Mouse (Mus musculus) bone marrow macrophage, adult 2 months (primary cell): ENCODE data around the gene Lcmt1. TPM values are rescaled to one million over a fixed set of nuclear protein-coding genes. Genes with fewer than 3 reads are reported as not detected.

Experiments used
- H3K27ac ChIP-seq: 2 replicates; pipeline ENCODE4 v1.5.1; 2012; ENCODE audit warnings: low read depth, low read length; ENCODE audit not compliant: insufficient read depth
- H3K4me1 ChIP-seq: 2 replicates; pipeline ENCODE4 v1.6.1; 2012; ENCODE audit warnings: low read length; ENCODE audit not compliant: control insufficient read depth, insufficient read depth
- H3K4me3 ChIP-seq: 2 replicates; pipeline ENCODE4 v1.5.1; 2012; ENCODE audit warnings: mild to moderate bottlenecking, low read length, moderate library complexity; ENCODE audit not compliant: insufficient read depth
- CTCF ChIP-seq: IDR thresholded peaks from 2 replicates; pipeline ENCODE4 v1.5.1; 2012; ENCODE audit warnings: low read depth, mild to moderate bottlenecking, low read length, moderate library complexity
- POLR2A ChIP-seq: IDR thresholded peaks from 2 replicates; pipeline ENCODE4 v1.6.1; 2012; ENCODE audit warnings: mild to moderate bottlenecking, low read depth, low read length, borderline replicate concordance
- polyA plus RNA-seq: library from polyadenylated mRNA; stranded (reverse); fragments of >200 nt; gene quantifications from 2 replicates; pipeline ENCODE4 v1.2.4, GENCODE M21; 2012; ENCODE audit not compliant: missing spikeins, insufficient read depth, insufficient read length

Gene Lcmt1
- polyA plus RNA-seq, 1 experiment, result 26.1 TPM

DNA sequence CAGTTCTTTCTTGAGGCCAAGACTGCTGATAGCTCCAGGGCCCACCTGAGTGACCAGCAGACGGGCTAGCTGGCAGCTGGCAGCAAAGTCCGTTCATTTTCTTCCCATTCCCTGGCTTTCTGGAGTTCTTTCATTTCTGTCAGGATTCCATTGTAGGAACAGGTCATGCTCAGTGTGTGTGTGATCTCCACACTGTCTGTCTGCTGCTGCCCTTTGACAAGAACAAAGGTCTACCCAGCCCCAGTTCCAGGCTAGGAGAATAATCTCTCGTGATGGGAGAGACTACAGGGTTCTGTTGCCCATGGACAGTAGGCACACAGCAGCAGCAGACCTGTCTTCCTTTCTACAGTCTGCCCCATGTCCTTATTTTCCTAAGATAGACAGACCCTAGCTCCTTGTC is 48.1 kb downstream of the Lcmt1 start:
- no peak overlapping the region for H3K4me3 ChIP-seq
- H3K27ac ChIP-seq, result no peak overlapping the region
- no peak for TF ChIP-seq POLR2A
- no peak for TF ChIP-seq CTCF
- H3K4me1 ChIP-seq, result peaks cover 4% of the 10 kb centered on the region; the same call in 1 of the 2 replicates

DNA sequence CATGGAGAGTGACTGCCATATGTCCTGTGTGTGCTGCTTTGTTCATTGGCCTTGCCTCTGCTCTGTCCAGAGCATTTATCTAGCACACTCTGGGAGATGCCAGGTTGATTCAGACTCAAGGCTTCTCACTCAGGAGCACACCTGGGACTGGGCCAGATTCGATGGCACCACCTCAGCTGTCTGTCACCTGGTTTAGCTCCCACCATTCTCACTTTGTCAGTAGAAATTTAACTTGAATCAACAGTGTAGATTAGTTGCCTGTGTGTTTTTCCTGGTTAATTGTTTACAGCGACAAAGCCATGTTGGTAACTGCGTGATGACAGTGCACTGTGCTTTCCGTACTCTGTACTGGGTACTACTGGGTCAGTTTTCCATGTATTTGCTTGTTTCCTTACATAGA is 50.4 kb downstream of the Lcmt1 start:
- no peak overlapping the region for H3K27ac ChIP-seq
- peaks cover 4% of the 10 kb centered on the region for H3K4me1 ChIP-seq
- no peak overlapping the region for H3K4me3 ChIP-seq
- TF ChIP-seq POLR2A, result no peak
- no peak for TF ChIP-seq CTCF

DNA sequence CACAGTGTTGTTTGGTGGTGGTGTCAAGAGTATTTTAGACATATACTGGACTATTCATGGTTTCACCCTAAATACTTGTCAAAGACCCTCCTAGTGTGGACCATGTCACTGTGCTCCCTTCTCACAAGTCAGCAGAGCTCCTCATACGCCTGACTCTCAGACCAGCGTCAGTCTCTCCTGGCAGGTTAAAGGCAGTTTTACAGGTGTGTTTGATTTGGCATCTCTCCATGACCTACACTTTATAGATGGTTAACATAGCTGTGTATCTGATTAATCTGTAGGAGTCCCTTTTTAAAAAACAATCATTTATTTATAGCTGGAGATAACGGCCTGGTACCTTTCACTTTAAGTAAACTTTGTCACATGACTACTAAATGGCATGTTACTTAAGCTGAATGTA is 52.4 kb downstream of the Lcmt1 start:
- no peak for TF ChIP-seq POLR2A
- no peak for TF ChIP-seq CTCF
- Histone ChIP-seq H3K4me3 (no peak overlapping the region), H3K27ac (no peak overlapping the region), H3K4me1 (peaks cover 2% of the 10 kb centered on the region; the same call in 1 of the 2 replicates)

DNA sequence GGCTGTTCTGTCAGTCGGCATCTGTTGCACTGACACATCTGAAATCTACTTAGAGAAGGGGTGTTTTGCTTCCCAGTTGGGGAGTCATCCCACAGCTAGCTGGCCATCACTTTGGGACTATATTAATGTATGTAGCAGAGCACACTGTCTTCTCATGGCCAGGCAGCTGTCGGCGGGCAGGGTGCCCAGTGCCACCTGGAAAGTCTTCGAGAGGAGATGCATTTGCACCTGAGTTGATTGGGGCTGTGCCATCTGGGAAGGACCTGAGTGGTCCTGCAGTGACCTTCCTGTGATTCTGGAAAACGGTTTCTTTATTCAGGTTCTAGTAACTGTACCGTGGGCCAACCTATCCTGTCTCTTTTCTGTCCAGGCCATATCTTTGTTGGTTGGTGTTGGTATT is 54.7 kb downstream of the Lcmt1 start:
- Histone ChIP-seq H3K27ac (no peak overlapping the region), H3K4me3 (no peak overlapping the region), H3K4me1 (peaks cover 8% of the 10 kb centered on the region)
- TF ChIP-seq POLR2A (no peak), CTCF (no peak)

DNA sequence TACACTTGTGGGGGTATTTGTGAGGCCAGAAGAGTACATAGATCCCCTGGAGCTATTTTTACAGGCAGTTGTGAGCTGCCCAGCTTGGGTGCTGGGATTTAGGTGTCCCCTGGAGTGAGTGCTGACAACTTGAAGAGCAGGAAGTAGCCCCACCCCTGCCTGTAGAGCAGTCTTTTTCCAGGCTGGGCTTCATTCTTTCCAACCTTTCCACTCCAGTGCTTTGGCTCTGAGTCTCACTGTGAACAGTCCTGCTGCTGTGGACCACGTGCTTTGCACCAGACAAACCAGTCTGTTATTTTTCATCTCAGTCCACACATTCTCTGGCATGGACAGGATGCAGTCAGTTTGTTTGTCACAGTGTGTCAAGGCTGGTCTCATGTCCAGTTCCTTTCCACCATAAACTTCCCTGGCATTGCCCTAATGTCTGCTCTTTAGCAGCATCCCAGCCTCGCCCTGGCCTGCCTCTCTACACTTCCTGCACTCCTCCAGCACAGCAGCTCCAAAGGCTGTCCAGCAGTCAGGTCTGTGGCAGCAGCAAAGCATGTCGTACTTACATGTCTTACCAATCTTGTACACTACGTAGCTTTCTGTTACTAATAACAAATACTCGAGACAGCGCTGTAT is 55.7 kb downstream of the Lcmt1 start:
- TF ChIP-seq POLR2A (no peak), CTCF (no peak)
- Histone ChIP-seq H3K4me1 (peaks cover 15% of the 10 kb centered on the region), H3K4me3 (no peak overlapping the region), H3K27ac (no peak overlapping the region)

DNA sequence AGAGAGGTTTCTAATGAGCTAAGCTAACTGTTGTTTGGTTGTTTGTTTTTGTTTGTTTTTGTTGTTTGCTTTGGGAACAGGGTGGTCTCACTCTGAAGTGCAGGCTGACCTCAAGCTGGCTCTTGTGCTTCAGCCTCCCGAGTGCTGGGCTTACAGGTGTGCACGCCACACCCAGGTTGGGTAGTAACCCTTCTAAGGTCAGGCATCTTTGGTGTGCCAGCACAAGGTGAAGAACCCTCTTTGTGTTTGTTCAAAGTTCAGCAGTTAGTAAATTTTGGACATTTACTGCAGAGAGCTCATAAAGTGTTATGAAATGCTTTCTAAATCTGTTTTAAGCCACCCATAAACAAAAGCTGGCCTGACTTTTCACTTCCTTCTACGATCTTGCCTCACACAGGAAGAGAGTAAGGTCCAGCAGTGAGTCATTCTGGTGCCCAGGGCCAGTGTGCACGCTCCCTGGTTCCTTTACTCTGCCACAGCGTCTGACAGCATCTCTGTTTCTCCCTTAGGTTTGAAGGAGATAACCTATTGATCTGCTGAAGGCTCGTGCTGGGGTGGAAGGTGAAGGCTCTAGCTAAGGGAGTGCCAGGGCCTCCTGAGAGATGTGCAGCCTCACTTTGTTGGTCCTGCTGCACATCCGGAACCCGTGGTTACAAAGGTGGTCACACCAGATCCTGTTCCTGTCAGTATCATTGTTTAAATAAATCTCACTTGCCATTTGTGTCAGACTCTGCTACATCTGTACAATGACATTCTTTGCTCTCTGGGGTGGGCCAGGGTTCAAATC is 60.2 kb downstream of the Lcmt1 start:
- Histone ChIP-seq H3K4me3 (0 out of 2 replicates have a peak overlapping the region, but pooled peaks have one; percentile 0), H3K4me1 (peaks cover 30% of the 10 kb centered on the region), H3K27ac (peak overlapping the region; percentile 86)
- TF ChIP-seq POLR2A (no peak), CTCF (no peak)

DNA sequence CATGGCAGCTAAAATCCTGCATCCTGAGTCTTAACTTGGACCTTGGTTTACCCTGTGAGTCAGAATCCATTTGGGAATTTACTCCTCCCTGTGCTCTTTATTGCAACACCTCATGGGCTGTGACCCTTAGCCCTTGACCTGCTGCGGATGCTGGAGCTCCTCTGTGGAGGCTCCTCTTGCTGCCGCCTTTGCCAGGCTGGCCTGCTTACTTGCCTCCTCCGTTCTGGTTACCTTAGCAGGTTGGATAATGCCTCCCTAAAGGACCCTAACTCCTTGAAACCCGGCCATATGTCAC is 60.8 kb downstream of the Lcmt1 start:
- TF ChIP-seq CTCF, result no peak
- TF ChIP-seq POLR2A, result no peak
- Histone ChIP-seq H3K4me3 (0 out of 2 replicates have a peak overlapping the region, but pooled peaks have one; percentile 0), H3K27ac (peak overlapping the region; percentile 64), H3K4me1 (peaks cover 28% of the 10 kb centered on the region)

DNA sequence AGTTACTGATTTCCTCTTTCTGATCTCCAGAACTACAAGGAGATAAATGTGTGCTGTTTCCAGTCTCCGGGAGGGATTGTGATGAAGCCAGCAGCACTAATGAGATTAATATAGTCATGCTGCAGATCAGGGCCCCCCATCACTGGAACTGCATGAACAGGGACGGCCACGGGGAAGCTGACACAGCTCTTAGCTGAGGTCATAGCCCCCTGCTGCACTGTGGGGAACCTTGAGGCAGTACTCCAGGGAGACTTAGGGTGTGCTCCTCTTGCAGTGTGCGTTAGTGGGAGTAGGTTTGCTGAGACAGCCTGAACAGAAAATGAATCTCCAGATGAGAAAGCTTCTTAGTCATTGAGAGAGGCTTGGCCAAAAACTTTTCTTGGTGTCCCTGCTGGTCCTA is 61.6 kb downstream of the Lcmt1 start:
- TF ChIP-seq CTCF (no peak), POLR2A (no peak)
- Histone ChIP-seq H3K27ac (no peak overlapping the region), H3K4me1 (peaks cover 28% of the 10 kb centered on the region), H3K4me3 (no peak overlapping the region)

DNA sequence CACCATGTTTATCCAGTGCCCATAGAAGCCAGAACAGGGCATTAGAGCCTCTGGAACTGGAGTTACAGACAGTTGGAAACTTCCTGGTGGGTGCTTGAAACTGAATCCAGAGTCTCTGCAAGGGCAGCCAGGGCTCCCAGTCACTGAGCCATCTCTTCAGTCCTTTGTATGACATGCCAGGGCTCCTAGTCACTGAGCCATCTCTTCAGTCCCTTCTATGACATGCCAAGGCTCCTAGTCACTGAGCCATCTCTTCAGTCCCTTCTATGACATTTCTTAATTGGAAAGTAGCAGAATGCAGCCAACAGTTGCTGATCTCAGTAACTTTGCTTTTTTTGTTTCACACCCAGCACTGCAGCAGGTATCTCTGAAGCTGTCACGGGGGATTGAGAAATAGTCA is 72.5 kb downstream of the Lcmt1 start:
- H3K4me1 ChIP-seq, result peaks cover 3% of the 10 kb centered on the region; the same call in 1 of the 2 replicates
- no peak overlapping the region for H3K27ac ChIP-seq
- TF ChIP-seq CTCF (no peak), POLR2A (no peak)
- no peak overlapping the region for H3K4me3 ChIP-seq

DNA sequence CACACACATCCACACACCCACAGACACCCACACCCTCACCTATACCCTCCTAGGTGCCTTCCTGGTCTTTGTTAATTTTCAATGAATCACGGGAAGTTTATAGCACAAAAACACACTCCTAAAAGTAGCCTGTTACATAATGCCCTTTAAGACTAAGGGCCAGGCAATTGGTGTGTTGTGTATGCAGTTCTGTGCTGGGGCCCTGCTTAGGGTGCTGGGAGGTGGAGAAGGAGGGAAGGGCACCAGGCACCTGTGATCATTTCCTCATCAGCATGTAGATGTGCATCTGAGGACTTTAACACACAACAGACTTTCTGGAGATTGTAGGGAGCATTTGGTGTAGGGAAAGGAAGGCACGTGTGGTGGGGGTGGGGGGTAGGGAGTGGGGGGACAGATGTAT is 79.2 kb downstream of the Lcmt1 start:
- no peak overlapping the region for H3K27ac ChIP-seq
- H3K4me1 ChIP-seq, result peaks cover 2% of the 10 kb centered on the region; the same call in 1 of the 2 replicates
- no peak overlapping the region for H3K4me3 ChIP-seq
- TF ChIP-seq CTCF (no peak), POLR2A (no peak)

DNA sequence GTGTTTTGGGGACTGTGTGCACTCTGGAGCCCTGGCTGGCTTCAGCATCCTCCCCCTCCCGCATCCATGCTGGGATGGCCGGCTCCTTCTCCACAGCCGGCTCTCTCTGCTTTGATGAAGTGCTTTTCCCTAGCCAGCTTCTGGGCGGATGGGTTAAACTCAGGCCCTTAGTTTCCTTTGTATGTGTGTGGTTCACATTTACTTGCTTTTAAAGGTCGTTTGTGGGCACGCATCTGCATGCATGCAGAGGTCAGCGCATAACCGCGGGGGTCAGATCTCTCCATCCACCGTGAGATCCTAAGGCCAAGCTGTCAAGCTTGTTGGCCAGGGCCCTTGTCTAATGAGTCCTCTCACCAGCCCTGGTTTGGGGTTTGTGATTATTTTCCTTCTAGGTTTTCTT is 80.1 kb downstream of the Lcmt1 start:
- Histone ChIP-seq H3K4me1 (peaks cover 2% of the 10 kb centered on the region; the same call in 1 of the 2 replicates), H3K4me3 (no peak overlapping the region), H3K27ac (no peak overlapping the region)
- no peak for TF ChIP-seq CTCF
- TF ChIP-seq POLR2A, result no peak
